Mouse (Mus musculus) CH12.LX (cell line): ENCODE measurements around the gene Nol10. TPM values are rescaled to one million over a fixed set of nuclear protein-coding genes. Genes with fewer than 3 reads are reported as not detected.

Experiments used
- DNase-seq: peaks from one replicate; pipeline ENCODE4 v3.0.0-alpha.2; 2013; ENCODE audit errors: extremely low read depth
- H3K27ac ChIP-seq: 2 replicates; pipeline ENCODE4 v1.5.1; 2012; ENCODE audit warnings: low read depth, mild to moderate bottlenecking, control low read depth, moderate library complexity; ENCODE audit not compliant: insufficient read depth
- H3K27me3 ChIP-seq: replicated peaks from 2 replicates; pipeline ENCODE3; 2012; ENCODE audit warnings: inconsistent platforms
- H3K36me3 ChIP-seq, 2 experiments: replicated peaks in 1 of 2; 2 replicates each; pipeline versions ENCODE3 to v1.6.1; 2012; ENCODE audit warnings: inconsistent platforms in 1 of 2, low read length in 1 of 2, mild to moderate bottlenecking in 1 of 2, mixed read lengths in 1 of 2, moderate library complexity in 1 of 2; ENCODE audit not compliant: control insufficient read depth in 1 of 2, insufficient read depth in 1 of 2
- H3K4me1 ChIP-seq, 2 experiments: 2 replicates each; pipeline ENCODE4 v1.6.1; 2012; ENCODE audit warnings: inconsistent platforms in 1 of 2, moderate library complexity in 1 of 2; ENCODE audit not compliant: insufficient read depth in 2 of 2, control insufficient read depth in 1 of 2
- H3K4me2 ChIP-seq: 2 replicates; pipeline ENCODE4 v1.6.1; 2012; ENCODE audit warnings: low read depth, mild to moderate bottlenecking, control low read depth; ENCODE audit not compliant: poor library complexity, insufficient read depth, severe bottlenecking
- H3K4me3 ChIP-seq, 3 experiments: fragments of 150-350 bp in 1 of 3; sonication (generic) in 1 of 3; replicated peaks in 1 of 3; 2 replicates each; pipeline versions ENCODE3 to v1.5.1; 2011 to 2012; ENCODE audit warnings: low read depth in 2 of 3, low read length in 2 of 3, mild to moderate bottlenecking in 2 of 3, moderate library complexity in 2 of 3, control low read depth in 1 of 3, improper control_type of control experiment in 1 of 3, inconsistent platforms in 1 of 3, mixed read lengths in 1 of 3; ENCODE audit not compliant: poor library complexity in 1 of 3
- H3K79me2 ChIP-seq: replicated peaks from 2 replicates; pipeline ENCODE4 v1.6.1; 2012; ENCODE audit warnings: mild to moderate bottlenecking, moderate library complexity; ENCODE audit not compliant: control insufficient read depth, poor library complexity, insufficient read depth, severe bottlenecking; ENCODE audit errors: extremely low read depth
- H3K9ac ChIP-seq: 2 replicates; pipeline ENCODE4 v1.6.1; 2012; ENCODE audit warnings: low read depth, mild to moderate bottlenecking, control low read depth, moderate library complexity; ENCODE audit not compliant: insufficient read depth
- H3K9me3 ChIP-seq: replicated peaks from 2 replicates; pipeline ENCODE3; 2012; ENCODE audit warnings: low read length, inconsistent platforms, mixed read lengths
- BHLHE40 ChIP-seq: IDR thresholded peaks from 2 replicates; pipeline ENCODE4 v1.6.1; 2011; ENCODE audit warnings: mild to moderate bottlenecking, low read depth, low read length, improper control_type of control experiment
- CHD1 ChIP-seq: IDR thresholded peaks from 2 replicates; pipeline ENCODE4 v1.6.1; 2012; ENCODE audit warnings: low read depth, low read length, improper control_type of control experiment, inconsistent platforms
- CTCF ChIP-seq, 2 experiments: IDR thresholded peaks in 1 of 2; conservative IDR thresholded peaks in 1 of 2; 2 replicates each; pipeline ENCODE4 v1.5.1; 2011 to 2012; ENCODE audit warnings: low read depth in 2 of 2, low read length in 2 of 2, improper control_type of control experiment in 1 of 2, inconsistent platforms in 1 of 2, mild to moderate bottlenecking in 1 of 2, moderate library complexity in 1 of 2
- E2F4 ChIP-seq: IDR thresholded peaks from 2 replicates; pipeline ENCODE4 v1.6.1; 2011; ENCODE audit warnings: low read depth, low read length, improper control_type of control experiment; ENCODE audit not compliant: insufficient replicate concordance
- ELF1 ChIP-seq: IDR thresholded peaks from 2 replicates; pipeline ENCODE4 v1.6.1; 2014; ENCODE audit warnings: low read depth, mild to moderate bottlenecking, inconsistent platforms, low read length, improper control_type of control experiment
- EP300 ChIP-seq: IDR thresholded peaks from 2 replicates; pipeline ENCODE4 v1.6.1; 2011; ENCODE audit warnings: low read length, improper control_type of control experiment
- ETS1 ChIP-seq: conservative IDR thresholded peaks from 2 replicates; pipeline ENCODE4 v1.6.1; 2012; ENCODE audit warnings: low read depth, mild to moderate bottlenecking, inconsistent platforms, low read length, improper control_type of control experiment, moderate library complexity
- IRF4 ChIP-seq: IDR thresholded peaks from 2 replicates; pipeline ENCODE4 v1.6.1; 2014; ENCODE audit warnings: low read depth, mild to moderate bottlenecking, inconsistent platforms, low read length, improper control_type of control experiment
- KAT2A ChIP-seq: IDR thresholded peaks from 2 replicates; pipeline ENCODE4 v1.6.1; 2012; ENCODE audit warnings: low read length, improper control_type of control experiment, inconsistent platforms; ENCODE audit not compliant: insufficient replicate concordance
- MAFK ChIP-seq: IDR thresholded peaks from 2 replicates; pipeline ENCODE4 v1.6.1; 2011; ENCODE audit warnings: low read length, improper control_type of control experiment; ENCODE audit not compliant: insufficient replicate concordance
- MEF2A ChIP-seq: IDR thresholded peaks from 2 replicates; pipeline ENCODE4 v1.6.1; 2014; ENCODE audit warnings: low read depth, mild to moderate bottlenecking, inconsistent platforms, low read length, improper control_type of control experiment, borderline replicate concordance
- MXI1 ChIP-seq: IDR thresholded peaks from 2 replicates; pipeline ENCODE4 v1.6.1; 2011; ENCODE audit warnings: mild to moderate bottlenecking, low read depth, low read length, improper control_type of control experiment
- MYC ChIP-seq: IDR thresholded peaks from 2 replicates; pipeline ENCODE4 v1.6.1; 2011; ENCODE audit warnings: low read depth, mild to moderate bottlenecking, improper control_type of control experiment, low read length
- NRF1 ChIP-seq: IDR thresholded peaks from 2 replicates; pipeline ENCODE4 v1.6.1; 2014; ENCODE audit warnings: low read depth, mild to moderate bottlenecking, inconsistent platforms, low read length, improper control_type of control experiment, moderate library complexity
- PAX5 ChIP-seq: IDR thresholded peaks from 2 replicates; pipeline ENCODE4 v1.6.1; 2012; ENCODE audit warnings: low read length, inconsistent platforms, mixed read lengths
- POLR2A ChIP-seq: IDR thresholded peaks from 2 replicates; pipeline ENCODE4 v1.6.1; 2011; ENCODE audit warnings: low read depth, mild to moderate bottlenecking, improper control_type of control experiment, low read length
- RAD21 ChIP-seq: IDR thresholded peaks from 2 replicates; pipeline ENCODE4 v1.6.1; 2011; ENCODE audit warnings: low read depth, mild to moderate bottlenecking, low read length, improper control_type of control experiment, moderate library complexity
- SIN3A ChIP-seq: IDR thresholded peaks from 2 replicates; pipeline ENCODE4 v1.6.1; 2012; ENCODE audit warnings: low read length, improper control_type of control experiment, inconsistent platforms
- TBP ChIP-seq: conservative IDR thresholded peaks from 2 replicates; pipeline ENCODE4 v1.6.1; 2011; ENCODE audit warnings: low read depth, low read length, improper control_type of control experiment
- UBTF ChIP-seq: IDR thresholded peaks from 2 replicates; pipeline ENCODE4 v1.6.1; 2012; ENCODE audit warnings: low read depth, mild to moderate bottlenecking, inconsistent platforms, low read length, improper control_type of control experiment, moderate library complexity
- USF1 ChIP-seq: IDR thresholded peaks from 2 replicates; pipeline ENCODE4 v1.6.1; 2014; ENCODE audit warnings: low read depth, mild to moderate bottlenecking, inconsistent platforms, low read length, improper control_type of control experiment
- USF2 ChIP-seq: conservative IDR thresholded peaks from 2 replicates; pipeline ENCODE4 v1.6.1; 2011; ENCODE audit warnings: low read depth, low read length, improper control_type of control experiment
- ZKSCAN1 ChIP-seq: IDR thresholded peaks from 2 replicates; pipeline ENCODE4 v1.6.1; 2012; ENCODE audit warnings: low read depth, inconsistent platforms, low read length, improper control_type of control experiment, borderline replicate concordance
- ZMIZ1 ChIP-seq: IDR thresholded peaks from 2 replicates; pipeline ENCODE4 v1.6.1; 2012; ENCODE audit warnings: low read depth, mild to moderate bottlenecking, inconsistent platforms, low read length, improper control_type of control experiment
- ZNF384 ChIP-seq: IDR thresholded peaks from 2 replicates; pipeline ENCODE4 v1.6.1; 2012; ENCODE audit warnings: low read depth, low read length, improper control_type of control experiment, inconsistent platforms
- dilution Hi-C: fragments of 300-500 bp; cut with MboI; formaldehyde crosslinking; loops from 2 replicates; pipeline ENCODE4 v1.14.3; 2020; ENCODE audit warnings: low sequenced_read_pairs; ENCODE audit not compliant: extremely low pct_unique_long_range_greater_than_20kb, extremely low pct_ligation_motif_present
- in situ Hi-C: fragments of 300-500 bp; cut with MboI; formaldehyde crosslinking; loops from 3 replicates; pipeline ENCODE4 v1.14.3; 2019; ENCODE audit warnings: low sequenced_read_pairs, low pct_ligation_motif_present, low pct_unique_long_range_greater_than_20kb, mixed read lengths
- polyA plus RNA-seq: library from polyadenylated mRNA; unstranded; fragments of >175 nt; gene quantifications from 2 replicates; pipeline ENCODE4 v1.2.1, GENCODE M21; 2012; ENCODE audit warnings: low read depth; ENCODE audit not compliant: insufficient read length
- total RNA-seq, 2 experiments: library from RNA; depleted of rRNA; stranded (reverse); fragments of 300-350 nt in 1 of 2; fragments of >200 nt in 1 of 2; gene quantifications; 2 replicates each; pipeline ENCODE4 v1.2.3; 2012 to 2014

Nol10 gene
- total and polyA plus RNA-seq, 3 experiments = 10.9 to 65.8 (median 14.5) TPM

GRCm38 (mm10) chr12:17466791-17467190 lies 118.5 kb downstream of the Nol10 start:
- Histone ChIP-seq H3K4me1 (peaks cover 18 to 46% of the 10 kb centered on the region in 2 experiments), H3K36me3 (no peaks in the 10 kb centered on the region), H3K27ac (no peak overlapping the region), H3K79me2 (no peaks in the 10 kb centered on the region), H3K4me3 (no peak overlapping the region), H3K9ac (no peak overlapping the region), H3K27me3 (no peaks in the 10 kb centered on the region), H3K4me2 (no peak overlapping the region), H3K9me3 (no peaks in the 10 kb centered on the region)
- dilution Hi-C loops (no loop called here), in situ Hi-C loops (no loop called here)
- no peak for TF ChIP-seq ELF1
- TF ChIP-seq ZMIZ1 = no peak
- TF ChIP-seq IRF4 = no peak
- TF ChIP-seq KAT2A = no peak
- no peak for TF ChIP-seq NRF1
- no peak for TF ChIP-seq USF1
- no peak for TF ChIP-seq ETS1
- TF ChIP-seq SIN3A = no peak
- TF ChIP-seq RAD21 = no peak
- TF ChIP-seq UBTF = no peak
- no peak for TF ChIP-seq E2F4
- TF ChIP-seq EP300 = no peak
- TF ChIP-seq CTCF (conservative IDR thresholded peaks at IDR 0.05 in 1 of 2, IDR thresholded peaks at IDR 0.05 in 1 of 2; ENCODE audit: low read depth in 2 of 2, low read length in 2 of 2) = no peak
- TF ChIP-seq, all 38 proteins: peak for 0
- DNase-seq = no peak

- H3K36me3 ChIP-seq = no peaks in the 10 kb centered on the region
- no peak overlapping the region for H3K27ac ChIP-seq
- no peaks in the 10 kb centered on the region for H3K27me3 ChIP-seq
- no peaks in the 10 kb centered on the region for H3K79me2 ChIP-seq
- TF ChIP-seq CHD1 (no peak), POLR2A (no peak), MYC (no peak), MXI1 (no peak), E2F4 (no peak), MEF2A (no peak), TBP (no peak), UBTF (no peak), RAD21 (no peak), KAT2A (no peak), MAFK (no peak), ZNF384 (no peak), PAX5 (no peak), ZKSCAN1 (no peak), USF2 (no peak), ETS1 (no peak), BHLHE40 (no peak), EP300 (no peak)
- dilution Hi-C loops = no loop called here
- no peak overlapping the region for H3K4me3 ChIP-seq
- no peaks in the 10 kb centered on the region for H3K9me3 ChIP-seq
- DNase-seq = no peak
- no peak overlapping the region for H3K4me2 ChIP-seq
- in situ Hi-C loops = no loop called here
- H3K4me1 ChIP-seq = peaks cover 19 to 59% of the 10 kb centered on the region in 2 experiments
- H3K9ac ChIP-seq = no peak overlapping the region
These were observed 120.1 kb downstream of the Nol10 start for GRCm38 (mm10) chr12:17468359-17468758.
